Mouse (Mus musculus) hindbrain, postnatal 0 days (tissue): ENCODE results near the gene Wasf3. TPM values are rescaled to one million over a fixed set of nuclear protein-coding genes. Genes with fewer than 3 reads are reported as not detected.

Experiments
- ATAC-seq: fragments of 200-750 bp; cut with Nextera tagmentation; 2 replicates; pipeline ENCODE4 v1.8.0; 2017; ENCODE audit warnings: mild to moderate bottlenecking, moderate TSS enrichment, moderate library complexity
- DNase-seq: peaks from one replicate; pipeline ENCODE4 v3.0.0-alpha.2; 2015; ENCODE audit warnings: low spot score
- H3K27ac ChIP-seq: fragments of 300-500 bp; sonication (generic); 2 replicates; pipeline ENCODE4 v1.5.1; 2014; ENCODE audit warnings: mild to moderate bottlenecking
- H3K27me3 ChIP-seq: fragments of 300-500 bp; sonication (generic); 2 replicates; pipeline ENCODE4 v1.6.1; 2014; ENCODE audit warnings: low read length, mixed read lengths; ENCODE audit not compliant: insufficient read depth
- H3K36me3 ChIP-seq: fragments of 300-500 bp; sonication (generic); 2 replicates; pipeline ENCODE4 v1.6.1; 2014; ENCODE audit warnings: low read length, mixed read lengths; ENCODE audit not compliant: insufficient read depth
- H3K4me1 ChIP-seq: fragments of 300-500 bp; sonication (generic); 2 replicates; pipeline ENCODE4 v1.6.1; 2014; ENCODE audit warnings: antibody characterized with exemption, low read length, mixed read lengths; ENCODE audit not compliant: insufficient read depth
- H3K4me2 ChIP-seq: fragments of 300-500 bp; sonication (generic); 2 replicates; pipeline ENCODE4 v1.6.1; 2014; ENCODE audit warnings: low read depth, mild to moderate bottlenecking, low read length, moderate library complexity, mixed read lengths
- H3K4me3 ChIP-seq: fragments of 300-500 bp; sonication (generic); 2 replicates; pipeline ENCODE4 v1.5.1; 2014; ENCODE audit warnings: low read length
- H3K9ac ChIP-seq: fragments of 300-500 bp; sonication (generic); replicated peaks from 2 replicates; pipeline ENCODE4 v1.6.1; 2014; ENCODE audit warnings: mild to moderate bottlenecking, low read length, moderate library complexity, mixed read lengths
- H3K9me3 ChIP-seq: fragments of 300-500 bp; sonication (generic); 2 replicates; pipeline ENCODE4 v1.6.1; 2016; ENCODE audit warnings: low read length, mixed read lengths
- CTCF ChIP-seq: IDR thresholded peaks from 2 replicates; pipeline ENCODE4 v1.5.1; 2016; ENCODE audit warnings: antibody characterized with exemption, control low read depth, low read depth
- WGBS: fragments of 180-500 bp; shearing (Covaris S2); extraction: QIAGEN DNeasy Blood & Tissue Kit; methylation state at CpG from one replicate; pipeline ENCODE4 v1.1.7; 2014; 5-methylcytosine and 5-hydroxymethylcytosine counted together
- polyA plus RNA-seq: library from polyadenylated mRNA; unstranded; fragments of >200 nt; fragmentation: Nextera tagmentation; extraction: Ambion mirVana; gene quantifications from 2 replicates; pipeline ENCODE4 v1.2.1, GENCODE M21; 2015
- total RNA-seq: library from RNA; depleted of rRNA; stranded (reverse); fragments of >200 nt; gene quantifications from 2 replicates; pipeline ENCODE4 v1.2.3, GENCODE M21; 2014

The Wasf3 gene
- total and polyA plus RNA-seq, 2 experiments from 2014 or later = 17.0 to 38.6 TPM

DNA sequence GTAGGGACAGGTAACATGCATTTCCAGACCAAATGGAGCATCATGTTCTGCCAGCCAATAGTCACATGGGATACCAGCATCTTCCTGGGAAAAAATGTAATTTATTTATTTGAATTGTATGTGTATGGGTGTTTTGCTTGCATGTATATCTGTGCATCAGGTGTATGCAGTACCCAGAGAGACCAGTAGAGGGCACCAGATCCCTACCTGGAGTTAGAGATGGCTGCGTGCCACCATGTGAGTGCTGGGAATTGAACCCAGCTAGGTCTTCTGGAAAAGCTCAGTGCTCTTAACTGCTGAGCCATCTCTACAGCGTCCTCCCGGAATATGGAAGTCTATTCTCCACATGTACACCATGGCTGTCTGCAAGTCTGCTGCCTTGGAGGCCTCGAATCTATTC is 8.2 kb upstream of the Wasf3 start:
- H3K4me1 ChIP-seq = no peaks in the 10 kb centered on the region
- no peaks in the 10 kb centered on the region for H3K27me3 ChIP-seq
- no peak overlapping the region for H3K4me2 ChIP-seq
- H3K27ac ChIP-seq = no peak overlapping the region
- no peak for DNase-seq
- H3K4me3 ChIP-seq = no peak overlapping the region
- no peak overlapping the region for H3K9ac ChIP-seq
- 95% methylated on average over 4 of the region's 4 CpGs for WGBS
- 0 out of 2 replicates have a peak, but pooled peaks have one; percentile 27 for ATAC-seq
- TF ChIP-seq CTCF = peak; percentile 64
- no peaks in the 10 kb centered on the region for H3K36me3 ChIP-seq
- H3K9me3 ChIP-seq = 0 out of 2 replicates have a peak, but pooled peaks cover 2% of the 10 kb centered on the region

DNA sequence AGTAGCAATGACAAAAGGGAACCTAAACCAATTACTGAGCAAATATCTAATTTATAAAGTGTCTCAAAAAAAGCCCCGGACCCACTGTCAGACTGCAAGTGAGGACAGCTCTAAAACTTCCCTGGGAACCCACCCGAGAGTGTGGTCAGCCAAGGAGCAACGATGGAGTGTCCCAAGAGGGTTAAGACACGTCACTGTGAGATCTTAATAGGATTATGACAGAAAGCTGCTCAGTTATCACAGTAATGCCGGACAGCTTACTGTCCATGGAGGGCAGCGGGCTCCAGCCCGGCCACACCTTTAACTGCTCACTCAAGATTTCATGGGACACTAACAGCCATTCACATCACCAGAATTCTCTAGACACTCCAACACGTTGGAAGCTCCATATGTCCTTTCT is 4.7 kb upstream of the Wasf3 start:
- H3K9ac ChIP-seq = no peak overlapping the region
- 78% methylated on average over 8 of the region's 8 CpGs for WGBS

DNA sequence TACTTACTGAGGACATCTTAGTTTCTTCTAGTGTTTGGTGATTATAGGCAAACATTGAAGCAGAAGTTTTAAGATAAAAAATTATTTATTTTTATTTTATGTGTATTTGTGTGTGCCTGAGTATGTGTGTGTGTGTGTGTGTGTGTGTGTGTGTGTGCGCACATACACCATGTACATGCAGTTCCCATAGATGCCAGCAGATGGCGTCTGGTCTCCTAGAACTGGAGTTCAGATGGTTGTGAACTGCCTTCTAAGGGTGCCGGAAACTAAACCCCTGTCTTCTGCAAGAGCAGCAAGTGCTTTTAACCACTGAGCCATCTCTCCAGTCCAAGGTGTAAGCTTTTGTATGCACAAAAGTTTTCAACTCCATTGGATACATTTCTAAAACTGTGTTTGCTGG is 2.5 kb upstream of the Wasf3 start:
- Histone ChIP-seq H3K36me3 (no peaks in the 10 kb centered on the region), H3K4me2 (no peak overlapping the region)

More for the DNA sequence above, 4.7 kb upstream of the Wasf3 start:
- Histone ChIP-seq H3K27me3 (no peaks in the 10 kb centered on the region), H3K36me3 (no peaks in the 10 kb centered on the region), H3K27ac (no peak overlapping the region), H3K9me3 (0 out of 2 replicates have a peak, but pooled peaks cover 2% of the 10 kb centered on the region), H3K4me2 (no peak overlapping the region), H3K4me3 (no peak overlapping the region), H3K4me1 (no peaks in the 10 kb centered on the region)
- ATAC-seq (no peak), DNase-seq (no peak)
- no peak for TF ChIP-seq CTCF

DNA sequence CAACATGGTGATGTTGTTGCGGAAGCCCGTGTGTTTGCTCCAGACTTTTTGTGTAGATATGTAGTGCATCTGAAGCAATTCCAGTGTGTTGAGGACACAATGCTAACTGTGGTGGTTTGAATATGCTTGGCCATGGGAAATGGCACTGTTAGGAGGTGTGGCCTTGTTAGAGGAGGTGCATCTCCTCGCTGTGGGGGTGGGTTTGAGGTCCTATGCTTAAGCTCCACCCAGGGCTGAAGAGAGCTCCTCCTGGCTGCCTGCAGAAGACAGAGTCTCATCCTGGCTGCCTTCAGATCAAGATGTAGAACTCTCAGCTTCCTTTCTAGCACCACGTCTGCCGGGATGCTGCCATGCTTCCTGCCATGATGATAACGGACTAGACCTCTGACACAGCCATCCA is 1.4 kb upstream of the Wasf3 start:
- Histone ChIP-seq H3K9me3 (no peaks in the 10 kb centered on the region), H3K27me3 (no peaks in the 10 kb centered on the region), H3K27ac (no peak overlapping the region), H3K9ac (no peak overlapping the region), H3K4me3 (no peak overlapping the region), H3K4me2 (no peak overlapping the region), H3K4me1 (no peaks in the 10 kb centered on the region), H3K36me3 (no peaks in the 10 kb centered on the region)
- ATAC-seq (no peak), DNase-seq (no peak)
- 61% methylated on average over 6 of the region's 6 CpGs for WGBS
- no peak for TF ChIP-seq CTCF

More for the DNA sequence above, 2.5 kb upstream of the Wasf3 start:
- no peak overlapping the region for H3K4me3 ChIP-seq
- H3K9ac ChIP-seq = no peak overlapping the region
- peak; percentile 52 for TF ChIP-seq CTCF
- DNase-seq (no peak), ATAC-seq (no peak)
- 80% methylated on average over 3 of the region's 3 CpGs for WGBS
- no peak overlapping the region for H3K27ac ChIP-seq
- H3K9me3 ChIP-seq = no peaks in the 10 kb centered on the region
- H3K4me1 ChIP-seq = no peaks in the 10 kb centered on the region
- no peaks in the 10 kb centered on the region for H3K27me3 ChIP-seq

DNA sequence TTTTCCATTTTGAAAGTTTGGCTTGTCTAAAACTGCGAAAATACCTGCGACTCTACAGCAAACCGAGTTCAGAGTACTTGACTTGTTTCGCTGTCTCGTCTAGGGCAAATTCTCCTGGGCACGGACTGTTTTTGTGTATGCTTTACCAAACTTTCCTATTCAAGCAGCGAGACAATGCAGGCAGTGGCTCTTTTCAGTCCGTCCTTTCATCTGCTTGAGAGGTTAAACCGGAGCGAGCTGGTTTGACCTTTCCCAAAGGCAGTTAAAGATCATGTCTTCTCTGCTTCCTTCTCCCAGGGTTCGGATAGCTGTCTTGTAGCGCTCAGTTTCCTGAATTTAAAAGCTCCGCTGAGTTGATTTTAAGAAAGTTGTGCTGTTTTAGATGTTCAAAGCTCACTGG is 1.2 kb downstream of the Wasf3 start:
- H3K27ac ChIP-seq = no peak overlapping the region
- H3K36me3 ChIP-seq = no peaks in the 10 kb centered on the region
- no peaks in the 10 kb centered on the region for H3K27me3 ChIP-seq
- H3K9me3 ChIP-seq = no peaks in the 10 kb centered on the region
- no peak for DNase-seq
- H3K4me1 ChIP-seq = no peaks in the 10 kb centered on the region
- H3K4me2 ChIP-seq = peak overlapping the region; percentile 61
- no peak for TF ChIP-seq CTCF
- WGBS = 4% methylated on average over 13 of the region's 13 CpGs
- ATAC-seq = no peak
- H3K9ac ChIP-seq = peak overlapping the region; percentile 3; the same call in 1 of the 2 replicates
- peak overlapping the region; percentile 57 for H3K4me3 ChIP-seq

DNA sequence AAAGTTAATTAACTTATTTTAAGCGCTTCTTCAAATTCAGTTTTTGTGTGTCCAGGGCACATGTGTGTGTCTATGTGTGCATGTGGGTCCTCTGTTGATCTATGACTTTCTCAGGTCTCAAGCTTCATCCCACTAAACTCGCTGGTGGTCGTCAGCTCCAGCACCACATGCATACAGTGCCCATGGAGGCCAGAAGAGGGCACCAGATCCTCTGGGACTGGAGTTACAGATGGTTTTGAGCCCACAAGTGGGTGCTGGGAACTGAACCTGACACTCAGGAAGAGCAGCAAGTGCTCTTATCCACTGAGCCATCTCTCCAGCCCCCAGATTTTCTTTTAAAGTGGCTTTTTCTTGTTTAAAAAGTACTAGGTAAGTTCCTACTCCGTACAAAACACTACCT is 2.1 kb downstream of the Wasf3 start:
- H3K27ac ChIP-seq = no peak overlapping the region
- H3K9ac ChIP-seq = no peak overlapping the region
- no peaks in the 10 kb centered on the region for H3K36me3 ChIP-seq
- DNase-seq (no peak), ATAC-seq (no peak)
- no peaks in the 10 kb centered on the region for H3K9me3 ChIP-seq
- no peaks in the 10 kb centered on the region for H3K27me3 ChIP-seq
- H3K4me2 ChIP-seq = peak overlapping the region; percentile 61
- WGBS = 95% methylated on average over 4 of the region's 4 CpGs
- H3K4me3 ChIP-seq = no peak overlapping the region
- TF ChIP-seq CTCF = peak; percentile 37
- no peaks in the 10 kb centered on the region for H3K4me1 ChIP-seq

DNA sequence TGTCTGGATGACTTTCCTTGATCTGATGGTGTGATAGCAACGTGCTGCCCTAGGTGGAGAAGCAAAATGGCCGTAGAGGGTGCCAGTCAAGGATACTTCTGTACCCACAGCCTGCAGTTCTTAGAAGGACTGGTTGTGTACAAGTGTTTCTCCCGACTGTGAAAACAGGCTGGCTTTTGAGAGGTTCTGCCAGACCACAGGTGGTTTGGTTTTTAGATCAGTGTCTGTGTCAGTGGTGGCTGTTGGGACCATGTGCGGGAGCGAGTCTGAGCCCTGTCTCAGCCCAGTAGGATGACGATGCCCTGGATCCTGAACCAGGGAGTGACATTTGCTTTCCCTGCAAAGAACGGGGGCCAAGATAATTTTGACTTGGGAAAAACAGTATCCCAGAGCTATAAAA is 9.8 kb downstream of the Wasf3 start:
- 85% methylated on average over 7 of the region's 7 CpGs for WGBS
- Histone ChIP-seq H3K9ac (no peak overlapping the region), H3K9me3 (no peaks in the 10 kb centered on the region), H3K4me2 (no peak overlapping the region), H3K4me3 (no peak overlapping the region), H3K4me1 (no peaks in the 10 kb centered on the region), H3K36me3 (no peaks in the 10 kb centered on the region), H3K27ac (no peak overlapping the region), H3K27me3 (no peaks in the 10 kb centered on the region)
- DNase-seq (no peak), ATAC-seq (no peak)
- TF ChIP-seq CTCF = no peak
